Mouse (Mus musculus) heart, adult 9 months (tissue): ENCODE measurements around the gene Wfdc8.
"Not testable (repeated sequence)": the region's sequence is repeated elsewhere in the genome, so short reads cannot be mapped to it uniquely, and the experiment has no call there.

Source experiments
- DNase-seq, 2 experiments: peaks; one replicate each; pipeline ENCODE4 v3.0.0; 2022; ENCODE audit warnings: low spot score in 2 of 2

The Wfdc8 gene

GRCm38 (mm10) chr2:164613471-164613870, at the start of gene Wfdc8, which contains the start of gene Wfdc6b:
TSS of gene Wfdc8 (minus strand) at chr2:164613626.
TSS of gene Wfdc6b (plus strand) at chr2:164613522.
- DNase-seq, result peak; percentile 14 to 47

GRCm38 (mm10) chr2:164656483-164656882, 43.1 kb upstream of the Wfdc8 start, which contains the start of gene Wfdc9:
TSS of gene Wfdc9 (minus strand) at chr2:164656583.
- DNase-seq, result no peak

GRCm38 (mm10) chr2:164655858-164656257, 42.4 kb upstream of the Wfdc8 start, which contains the start of gene Wfdc10:
TSS of gene Wfdc10 (plus strand) at chr2:164656046.
- peak in 1 of 2 experiments; percentile 2 for DNase-seq

GRCm38 (mm10) chr2:164641881-164642673, 28.7 kb upstream of the Wfdc8 start:
- no peak for DNase-seq

GRCm38 (mm10) chr2:164641129-164641528, 27.7 kb upstream of the Wfdc8 start:
- DNase-seq, result no peak

- no peak for DNase-seq
Measured at GRCm38 (mm10) chr2:164638696-164639095, 25.3 kb upstream of the Wfdc8 start, which contains the start of gene Wfdc16. TSS of gene Wfdc16 (minus strand) at chr2:164638796.

- no peak for DNase-seq
Measured at GRCm38 (mm10) chr2:164635266-164635665, 21.8 kb upstream of the Wfdc8 start.

- DNase-seq, result no peak
Measured at GRCm38 (mm10) chr2:164621775-164622174, 8.3 kb upstream of the Wfdc8 start.

GRCm38 (mm10) chr2:164619050-164619449, 5.6 kb upstream of the Wfdc8 start:
- no peak for DNase-seq

- DNase-seq, result no peak
Measured at GRCm38 (mm10) chr2:164615386-164615785, 2.0 kb upstream of the Wfdc8 start.

- DNase-seq, result no peak
Measured at GRCm38 (mm10) chr2:164608781-164609180, 4.6 kb downstream of the Wfdc8 start.

GRCm38 (mm10) chr2:164604411-164604810, 9.0 kb downstream of the Wfdc8 start:
- DNase-seq, result no peak

GRCm38 (mm10) chr2:164603482-164603881, 9.9 kb downstream of the Wfdc8 start:
- DNase-seq, result no peak

- DNase-seq, result no peak
Measured at GRCm38 (mm10) chr2:164600179-164600578, 13.2 kb downstream of the Wfdc8 start.

GRCm38 (mm10) chr2:164593494-164593893, 19.9 kb downstream of the Wfdc8 start, which contains the start of gene Eppin:
TSS of gene Eppin (minus strand) at chr2:164593594.
- DNase-seq, result no peak

GRCm38 (mm10) chr2:164592014-164592413, 21.4 kb downstream of the Wfdc8 start:
- no peak for DNase-seq

GRCm38 (mm10) chr2:164585025-164585725, 28.3 kb downstream of the Wfdc8 start, which contains the start of gene Wfdc6a:
TSS of gene Wfdc6a (minus strand) at chr2:164585447.
- DNase-seq, result peak; percentile 14 to 24

GRCm38 (mm10) chr2:164573359-164573758, 40.1 kb downstream of the Wfdc8 start, which contains the start of gene Spint3:
TSS of gene Spint3 (minus strand) at chr2:164573459.
- DNase-seq, result not testable (repeated sequence)

GRCm38 (mm10) chr2:164567460-164567859, 46.0 kb downstream of the Wfdc8 start:
- DNase-seq, result no peak

GRCm38 (mm10) chr2:164566997-164567396, 46.4 kb downstream of the Wfdc8 start:
- no peak for DNase-seq

GRCm38 (mm10) chr2:164564346-164564745, 49.1 kb downstream of the Wfdc8 start:
- no peak for DNase-seq

- DNase-seq, result no peak
Measured at GRCm38 (mm10) chr2:164563339-164564038, 49.9 kb downstream of the Wfdc8 start.
